Mouse (Mus musculus): ENCODE data around the gene Gm26920. TPM values are rescaled to one million over a fixed set of nuclear protein-coding genes. Genes with fewer than 3 reads are reported as not detected.

Gene Gm26920
- polyA plus RNA-seq, 1 experiment from 2014 or later: 0.59 TPM

DNA sequence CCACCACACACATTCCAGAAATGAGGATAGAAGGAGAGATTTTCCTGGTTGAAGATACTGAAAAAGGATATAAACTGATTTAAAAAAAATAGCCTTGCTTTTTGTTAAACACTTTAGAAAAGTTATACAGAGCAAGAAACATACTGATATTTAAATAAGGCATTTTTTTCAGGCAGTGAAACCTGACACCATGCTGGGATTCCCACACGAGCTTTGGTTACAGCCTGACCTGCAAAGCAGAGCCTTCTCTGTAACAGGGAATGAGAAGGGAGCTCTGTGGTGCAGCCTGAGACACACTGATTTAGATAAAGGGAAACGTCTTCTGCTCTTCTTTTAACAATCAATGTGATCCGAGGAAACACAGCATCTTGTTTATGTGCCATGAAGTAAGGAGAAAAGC lies 36.6 kb downstream of the Gm26920 start:
- 4% methylated on average over 3 of the region's 3 CpGs for WGBS

DNA sequence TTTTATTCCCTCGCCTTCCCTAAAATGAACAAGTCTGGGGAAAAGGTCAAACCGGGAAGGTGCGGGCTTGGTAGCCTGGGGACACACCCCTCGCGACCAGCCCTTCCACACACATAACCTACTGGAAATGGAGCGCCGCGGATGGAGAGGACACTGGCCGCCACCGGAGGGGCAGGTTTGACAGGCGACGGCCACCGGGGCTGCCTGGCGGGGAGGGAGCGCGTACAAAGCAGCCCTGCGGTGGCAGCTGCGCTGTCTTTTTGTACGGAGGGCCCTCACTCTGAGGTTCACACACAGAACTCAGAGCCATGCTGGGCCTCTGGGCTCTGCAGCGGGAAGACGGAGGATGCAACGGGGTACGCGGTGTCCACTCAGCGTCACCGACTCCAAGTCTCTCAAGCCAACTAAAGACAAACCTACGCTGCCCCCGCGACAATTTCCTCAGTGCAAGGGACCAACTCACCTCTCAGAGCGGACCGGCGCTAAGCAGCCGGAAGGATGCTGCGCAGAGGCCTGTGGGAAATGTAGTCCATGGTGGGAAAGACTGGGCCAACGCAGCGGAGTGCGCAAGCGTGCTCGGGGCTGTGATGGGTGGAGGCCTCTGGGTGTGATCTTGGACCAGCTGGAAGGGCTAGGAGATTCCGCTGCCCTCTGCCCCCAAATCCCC lies 39.2 kb downstream of the Gm26920 start, which contains the start of gene Zfp14:
TSS of gene Zfp14 (minus strand) at position 499 of the 667 bp plus-strand sequence.
- Histone ChIP-seq H3K36me3 (peaks cover 6% of the 10 kb centered on the region), H3K27me3 (no peaks in the 10 kb centered on the region), H3K9ac (peak within 1 kb of the TSS; percentile 66), H3K4me3 (peak within 1 kb of the TSS; percentile 63), H3K4me2 (peak within 1 kb of the TSS; percentile 84), H3K27ac (peak within 1 kb of the TSS; percentile 68), H3K9me3 (replicated peaks) (no peaks in the 10 kb centered on the region), H3K4me1 (replicated peaks) (peaks cover 5% of the 10 kb centered on the region)
- ATAC-seq (replicated peaks; ENCODE audit: insufficient number of reproducible peaks, insufficient read depth, low FRiP score, low read depth): peak; percentile 97
- WGBS: under 1% methylated on average over 40 of the region's 40 CpGs

More for the DNA sequence above, 36.6 kb downstream of the Gm26920 start:
- no peak overlapping the region for H3K4me2 ChIP-seq
- no peaks in the 10 kb centered on the region for H3K9me3 ChIP-seq (replicated peaks)
- no peak overlapping the region for H3K4me3 ChIP-seq
- no peak for ATAC-seq (replicated peaks; ENCODE audit: insufficient number of reproducible peaks, insufficient read depth, low FRiP score, low read depth)
- peaks cover 5% of the 10 kb centered on the region for H3K4me1 ChIP-seq (replicated peaks)
- peaks cover 19% of the 10 kb centered on the region for H3K36me3 ChIP-seq
- H3K9ac ChIP-seq: no peak overlapping the region
- H3K27me3 ChIP-seq: no peaks in the 10 kb centered on the region
- H3K27ac ChIP-seq: 0 out of 2 replicates have a peak overlapping the region, but pooled peaks have one; percentile 1

DNA sequence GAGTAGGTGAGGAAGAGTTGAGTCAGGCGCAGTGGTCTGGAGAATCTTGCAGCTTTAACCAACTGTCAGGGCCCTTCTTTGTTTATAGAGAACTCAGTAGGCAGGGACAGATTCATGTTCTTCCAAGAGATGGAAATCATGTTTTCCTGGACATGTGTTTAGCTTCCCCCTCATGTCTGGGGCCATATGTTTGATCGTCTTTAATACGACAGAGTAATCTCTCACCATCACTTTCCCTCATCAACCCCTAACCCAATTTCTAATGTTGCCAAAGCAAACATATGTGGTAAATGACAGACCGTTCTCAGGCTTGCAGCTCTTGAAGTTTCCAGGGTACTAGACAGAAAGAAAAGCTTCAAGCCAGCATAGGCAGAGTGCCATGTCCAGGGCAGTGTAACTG lies 42.1 kb downstream of the Gm26920 start:
- no peaks in the 10 kb centered on the region for H3K36me3 ChIP-seq
- no peaks in the 10 kb centered on the region for H3K9me3 ChIP-seq (replicated peaks)
- no peak overlapping the region for H3K4me3 ChIP-seq
- WGBS: 58% methylated on average over 4 of the region's 4 CpGs
- H3K27me3 ChIP-seq: no peaks in the 10 kb centered on the region
- H3K4me1 ChIP-seq (replicated peaks): peaks cover 5% of the 10 kb centered on the region
- no peak overlapping the region for H3K27ac ChIP-seq
- no peak for ATAC-seq (replicated peaks; ENCODE audit: insufficient number of reproducible peaks, insufficient read depth, low FRiP score, low read depth)
- no peak overlapping the region for H3K4me2 ChIP-seq
- no peak overlapping the region for H3K9ac ChIP-seq

DNA sequence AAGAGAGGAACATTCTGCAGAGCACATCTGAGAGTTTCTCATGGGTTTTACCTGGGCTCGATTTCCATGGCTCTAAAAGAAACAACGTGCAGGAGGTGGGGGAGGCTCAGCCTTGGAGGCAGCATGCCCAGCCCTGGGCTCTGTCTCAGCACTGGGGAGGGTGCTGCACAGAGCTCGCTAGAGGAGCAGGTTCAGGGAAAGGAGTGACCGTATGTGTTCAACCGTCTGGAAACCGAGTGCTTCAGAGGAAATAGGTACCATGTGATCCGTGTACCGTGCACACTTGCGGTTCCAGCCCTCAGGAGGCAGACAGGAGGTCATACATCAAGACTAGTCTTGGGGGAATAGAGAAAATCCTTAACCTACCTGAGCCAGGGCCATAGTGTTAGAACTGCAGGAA lies 45.9 kb downstream of the Gm26920 start:
- no peak for ATAC-seq (replicated peaks; ENCODE audit: insufficient number of reproducible peaks, insufficient read depth, low FRiP score, low read depth)
- Histone ChIP-seq H3K27ac (no peak overlapping the region), H3K4me3 (no peak overlapping the region), H3K9me3 (replicated peaks) (no peaks in the 10 kb centered on the region), H3K4me2 (no peak overlapping the region), H3K9ac (no peak overlapping the region), H3K36me3 (no peaks in the 10 kb centered on the region), H3K4me1 (replicated peaks) (no peaks in the 10 kb centered on the region), H3K27me3 (no peaks in the 10 kb centered on the region)
- WGBS: 57% methylated on average over 9 of the region's 9 CpGs

DNA sequence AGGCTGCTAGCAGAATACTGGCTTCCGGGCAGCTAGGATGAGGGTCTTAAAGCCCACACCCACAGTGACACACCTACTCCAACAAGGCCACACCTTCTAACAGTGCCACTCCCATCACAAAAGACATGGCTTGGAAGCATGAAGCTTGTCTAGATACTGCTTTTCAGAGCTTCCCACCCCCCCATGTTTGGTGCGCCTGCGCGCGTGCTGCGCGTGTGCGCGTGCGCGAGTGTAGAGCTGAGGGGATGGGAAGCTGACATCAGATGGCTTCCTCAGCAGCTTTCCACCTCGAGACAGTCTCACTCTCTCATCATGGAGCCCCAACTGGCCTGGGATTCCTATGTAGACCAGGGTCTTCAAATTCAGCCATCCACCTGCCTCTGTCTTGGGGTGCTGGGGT lies 55.9 kb downstream of the Gm26920 start:
- Histone ChIP-seq H3K4me3 (no peak overlapping the region), H3K4me1 (replicated peaks) (no peaks in the 10 kb centered on the region), H3K9me3 (replicated peaks) (no peaks in the 10 kb centered on the region), H3K4me2 (no peak overlapping the region), H3K36me3 (peaks cover 16% of the 10 kb centered on the region), H3K27ac (no peak overlapping the region), H3K9ac (no peak overlapping the region), H3K27me3 (no peaks in the 10 kb centered on the region)
- ATAC-seq (replicated peaks; ENCODE audit: insufficient number of reproducible peaks, insufficient read depth, low FRiP score, low read depth): no peak
- WGBS: 84% methylated on average over 12 of the region's 12 CpGs

DNA sequence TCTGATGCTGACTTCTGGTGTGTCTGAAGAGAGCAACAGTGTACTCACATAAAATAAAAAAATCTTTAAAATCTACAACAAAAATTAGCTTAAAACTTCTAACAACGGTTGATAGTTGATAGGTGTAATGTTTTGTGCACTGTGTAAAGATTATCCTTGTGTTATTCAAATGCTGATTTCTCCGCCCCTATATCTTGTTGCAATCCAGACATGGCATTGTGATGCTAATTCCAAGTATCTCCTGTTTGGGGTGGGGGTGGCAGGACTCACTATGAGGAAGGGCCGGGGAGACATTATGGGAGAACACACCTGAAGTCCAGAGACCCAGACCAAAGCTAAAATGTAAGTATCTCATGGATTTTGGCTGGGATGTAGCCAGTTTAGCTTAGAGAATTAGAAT lies 58.8 kb downstream of the Gm26920 start:
- no peak overlapping the region for H3K4me2 ChIP-seq
- H3K36me3 ChIP-seq: peaks cover 13% of the 10 kb centered on the region
- no peaks in the 10 kb centered on the region for H3K4me1 ChIP-seq (replicated peaks)
- whole genome bisulfite sequencing: 89% methylated on average over 3 of the region's 3 CpGs
- no peaks in the 10 kb centered on the region for H3K27me3 ChIP-seq
- no peak for ATAC-seq (replicated peaks; ENCODE audit: insufficient number of reproducible peaks, insufficient read depth, low FRiP score, low read depth)
- no peak overlapping the region for H3K4me3 ChIP-seq
- H3K9me3 ChIP-seq (replicated peaks): no peaks in the 10 kb centered on the region
- no peak overlapping the region for H3K27ac ChIP-seq
- no peak overlapping the region for H3K9ac ChIP-seq

DNA sequence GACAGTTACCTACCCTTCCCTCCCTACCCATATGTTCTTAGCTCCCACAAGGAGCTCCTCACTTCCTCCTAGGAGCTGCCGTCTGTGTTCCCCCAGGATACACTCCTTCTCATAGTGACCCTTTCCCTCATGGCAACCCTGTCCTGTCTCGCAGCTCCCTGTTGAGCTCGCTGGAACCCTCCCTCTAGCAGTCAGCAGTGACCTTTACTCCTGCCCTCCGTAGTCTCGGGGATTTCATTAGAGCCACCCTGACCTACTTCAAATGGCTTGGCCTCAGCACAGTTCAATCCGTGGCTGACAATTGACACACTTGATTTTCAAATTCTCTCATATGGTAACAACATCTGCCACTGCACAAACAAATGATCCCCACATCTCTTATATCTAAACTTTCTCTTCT lies 59.5 kb downstream of the Gm26920 start:
- ATAC-seq (replicated peaks; ENCODE audit: insufficient number of reproducible peaks, insufficient read depth, low FRiP score, low read depth): no peak
- Histone ChIP-seq H3K4me2 (no peak overlapping the region), H3K9ac (no peak overlapping the region), H3K4me1 (replicated peaks) (no peaks in the 10 kb centered on the region), H3K4me3 (no peak overlapping the region), H3K27ac (no peak overlapping the region), H3K27me3 (no peaks in the 10 kb centered on the region), H3K9me3 (replicated peaks) (no peaks in the 10 kb centered on the region), H3K36me3 (peaks cover 18% of the 10 kb centered on the region)
- WGBS: 30% methylated on average over 6 of the region's 6 CpGs

DNA sequence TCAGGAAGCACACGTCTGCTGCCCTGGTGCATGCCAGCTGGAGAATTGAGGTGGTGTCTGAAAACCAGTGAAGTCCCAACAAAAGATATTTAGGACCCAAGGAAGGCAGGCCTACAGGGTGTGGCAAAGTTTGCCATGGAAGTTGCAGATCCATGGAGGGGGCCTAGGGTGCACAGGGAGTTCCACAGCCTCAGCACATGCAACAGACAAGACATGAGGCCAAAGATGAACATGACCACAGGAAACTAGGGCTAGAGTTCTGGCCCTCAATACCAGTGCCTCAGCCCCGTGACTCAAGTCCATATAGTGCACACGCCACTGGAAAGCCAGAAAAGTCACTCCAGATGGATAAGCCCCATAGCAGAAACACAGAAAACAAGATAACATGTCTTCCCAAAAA lies 61.6 kb downstream of the Gm26920 start:
- no peak for ATAC-seq (replicated peaks; ENCODE audit: insufficient number of reproducible peaks, insufficient read depth, low FRiP score, low read depth)
- H3K4me1 ChIP-seq (replicated peaks): 0 out of 2 replicates have a peak, but pooled peaks cover 3% of the 10 kb centered on the region
- no peak overlapping the region for H3K4me3 ChIP-seq
- H3K36me3 ChIP-seq: peaks cover 38% of the 10 kb centered on the region
- 82% methylated on average over 3 of the region's 3 CpGs for WGBS
- no peak overlapping the region for H3K9ac ChIP-seq
- no peaks in the 10 kb centered on the region for H3K9me3 ChIP-seq (replicated peaks)
- no peak overlapping the region for H3K27ac ChIP-seq
- H3K4me2 ChIP-seq: no peak overlapping the region
- no peaks in the 10 kb centered on the region for H3K27me3 ChIP-seq

DNA sequence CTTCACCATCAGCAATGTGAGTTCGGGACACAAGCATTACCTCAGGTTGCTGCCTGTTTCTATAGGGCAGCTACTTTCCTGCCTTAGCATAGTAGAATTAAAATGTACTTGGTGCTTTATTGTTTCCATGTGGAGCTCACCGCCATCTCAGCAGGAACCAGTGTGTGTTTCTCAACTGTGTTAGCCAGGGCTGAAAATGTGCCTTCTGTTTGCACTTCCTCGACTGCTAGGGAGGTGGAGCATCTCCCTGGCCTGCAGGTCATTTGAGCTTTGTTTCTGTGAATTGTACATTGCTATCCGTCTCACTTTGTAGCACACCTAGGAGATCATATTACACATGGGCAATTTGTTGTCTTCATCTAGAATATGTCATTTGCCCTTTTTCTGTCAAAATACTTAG lies 62.9 kb downstream of the Gm26920 start:
- Histone ChIP-seq H3K9ac (no peak overlapping the region), H3K4me1 (replicated peaks) (0 out of 2 replicates have a peak, but pooled peaks cover 3% of the 10 kb centered on the region), H3K4me3 (no peak overlapping the region), H3K27me3 (no peaks in the 10 kb centered on the region), H3K4me2 (no peak overlapping the region), H3K9me3 (replicated peaks) (no peaks in the 10 kb centered on the region), H3K36me3 (peaks cover 50% of the 10 kb centered on the region), H3K27ac (no peak overlapping the region)
- ATAC-seq (replicated peaks; ENCODE audit: insufficient number of reproducible peaks, insufficient read depth, low FRiP score, low read depth): no peak
- WGBS: 78% methylated on average over 4 of the region's 4 CpGs

DNA sequence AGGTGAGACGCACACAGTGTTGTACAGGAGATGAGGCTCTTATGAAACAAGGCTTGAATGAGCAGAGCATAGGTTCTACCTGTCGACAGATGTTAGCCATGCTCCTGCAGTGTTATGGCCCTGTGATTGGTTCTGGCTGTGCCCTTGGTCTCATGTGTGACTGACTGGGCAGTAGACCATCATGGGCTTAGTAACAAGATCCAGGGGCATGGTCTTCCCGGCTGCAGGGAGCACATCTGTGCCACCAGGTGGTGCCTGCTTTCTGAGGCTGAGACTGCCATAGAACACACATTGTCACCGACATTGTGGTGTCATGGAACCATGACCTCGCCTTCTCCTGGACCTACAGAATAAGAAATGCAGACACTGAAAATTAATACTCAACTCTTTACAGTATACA lies 64.9 kb downstream of the Gm26920 start:
- no peak overlapping the region for H3K27ac ChIP-seq
- 0 out of 2 replicates have a peak, but pooled peaks cover 3% of the 10 kb centered on the region for H3K4me1 ChIP-seq (replicated peaks)
- no peak overlapping the region for H3K9ac ChIP-seq
- no peaks in the 10 kb centered on the region for H3K9me3 ChIP-seq (replicated peaks)
- no peak for ATAC-seq (replicated peaks; ENCODE audit: insufficient number of reproducible peaks, insufficient read depth, low FRiP score, low read depth)
- H3K4me3 ChIP-seq: no peak overlapping the region
- peaks cover 67% of the 10 kb centered on the region for H3K36me3 ChIP-seq
- H3K4me2 ChIP-seq: no peak overlapping the region
- 77% methylated on average over 5 of the region's 5 CpGs for WGBS
- H3K27me3 ChIP-seq: no peaks in the 10 kb centered on the region

DNA sequence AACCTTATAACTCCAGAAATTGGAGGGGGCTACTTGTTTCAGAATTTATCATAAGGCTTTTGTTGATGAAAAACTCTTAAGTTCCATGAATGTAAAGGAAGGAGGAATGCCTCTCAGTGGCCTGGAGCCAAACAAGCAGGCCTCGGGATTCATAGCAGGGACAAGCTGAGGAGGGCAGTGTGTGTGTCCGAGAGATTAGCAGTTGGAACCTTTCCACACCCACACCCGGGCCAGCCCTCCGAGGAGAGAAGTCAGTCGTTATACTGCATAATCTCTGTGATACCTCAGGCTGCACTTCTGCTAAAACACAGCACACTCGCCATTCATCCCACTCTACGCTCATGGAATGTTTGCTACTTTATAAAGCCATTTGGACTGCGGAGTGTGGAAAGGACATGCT lies 66.4 kb downstream of the Gm26920 start:
- 59% methylated on average over 8 of the region's 8 CpGs for WGBS
- H3K4me3 ChIP-seq: no peak overlapping the region

DNA sequence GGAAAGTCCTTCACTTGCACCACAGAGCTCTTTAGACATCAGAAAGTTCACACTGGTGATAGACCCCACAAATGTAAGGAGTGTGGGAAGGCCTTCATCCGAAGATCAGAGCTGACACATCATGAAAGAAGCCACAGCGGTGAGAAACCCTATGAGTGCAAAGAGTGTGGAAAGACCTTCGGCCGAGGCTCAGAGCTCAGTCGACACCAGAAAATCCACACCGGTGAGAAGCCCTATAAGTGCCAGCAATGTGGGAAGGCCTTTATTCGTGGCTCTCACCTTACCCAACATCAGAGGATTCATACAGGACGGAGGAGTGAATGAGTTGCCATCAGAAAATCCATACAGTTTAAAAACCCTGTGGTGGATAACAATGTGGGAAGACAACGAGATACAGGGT lies 66.9 kb downstream of the Gm26920 start:
- peaks cover 85% of the 10 kb centered on the region for H3K36me3 ChIP-seq
- no peak overlapping the region for H3K9ac ChIP-seq
- ATAC-seq (replicated peaks; ENCODE audit: insufficient number of reproducible peaks, insufficient read depth, low FRiP score, low read depth): no peak
- WGBS: 89% methylated on average over 9 of the region's 9 CpGs
- H3K9me3 ChIP-seq (replicated peaks): no peaks in the 10 kb centered on the region
- no peak overlapping the region for H3K4me3 ChIP-seq
- H3K27ac ChIP-seq: no peak overlapping the region
- H3K4me1 ChIP-seq (replicated peaks): 0 out of 2 replicates have a peak, but pooled peaks cover 3% of the 10 kb centered on the region
- no peaks in the 10 kb centered on the region for H3K27me3 ChIP-seq
- H3K4me2 ChIP-seq: no peak overlapping the region

More for the DNA sequence above, 66.4 kb downstream of the Gm26920 start:
- Histone ChIP-seq H3K4me1 (replicated peaks) (0 out of 2 replicates have a peak, but pooled peaks cover 3% of the 10 kb centered on the region), H3K27ac (no peak overlapping the region), H3K9ac (no peak overlapping the region), H3K9me3 (replicated peaks) (no peaks in the 10 kb centered on the region), H3K4me2 (no peak overlapping the region), H3K27me3 (no peaks in the 10 kb centered on the region), H3K36me3 (peaks cover 80% of the 10 kb centered on the region)
- no peak for ATAC-seq (replicated peaks; ENCODE audit: insufficient number of reproducible peaks, insufficient read depth, low FRiP score, low read depth)
